Mouse (Mus musculus) lung, adult 2 months (tissue): ENCODE results near the gene Pdgfb.

Experiments
- CTCF ChIP-seq: fragments of 200-500 bp; IDR thresholded peaks from 2 replicates; pipeline ENCODE4 v1.5.1; 2011; ENCODE audit warnings: mild to moderate bottlenecking, low read length, control low read depth; ENCODE audit not compliant: insufficient read depth
- POLR2A ChIP-seq: fragments of 200-500 bp; IDR thresholded peaks from 2 replicates; pipeline ENCODE4 v1.6.1; 2011; ENCODE audit warnings: low read depth, mild to moderate bottlenecking, control low read depth, low read length, borderline replicate concordance; ENCODE audit errors: extremely low read depth

DNA sequence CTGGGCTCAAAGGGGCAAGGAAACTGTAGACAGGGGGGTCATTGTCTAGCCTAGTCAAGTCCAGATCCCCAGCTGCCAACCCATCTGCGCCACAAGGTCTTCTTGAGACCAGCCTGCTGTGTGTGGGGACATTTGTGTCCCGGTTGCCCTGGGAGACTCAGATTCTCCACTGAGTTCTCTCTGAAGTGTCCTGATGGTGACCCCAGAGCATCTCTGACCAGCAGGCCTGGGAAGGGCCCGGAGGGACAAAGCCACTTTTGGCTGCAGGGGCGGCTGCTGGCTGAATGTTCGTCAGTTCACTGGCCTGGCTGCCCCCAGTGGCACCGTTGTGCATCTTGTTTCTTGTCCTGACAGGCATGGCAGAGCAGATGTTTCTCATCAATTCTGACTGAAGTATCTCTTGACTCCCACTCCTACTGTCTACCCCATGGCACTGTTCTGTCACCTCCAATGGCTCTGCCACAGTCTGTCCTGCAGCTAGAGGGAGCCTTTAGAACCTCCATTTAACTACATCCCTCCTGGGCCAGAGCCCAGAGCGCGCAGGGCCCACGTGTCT, 53.3 kb downstream of the Pdgfb start:
- TF ChIP-seq CTCF = 0 out of 2 replicates have a peak, but pooled peaks have one; percentile 9
- TF ChIP-seq POLR2A = no peak
